Comparison of ENCODE assay signal across 11 mouse cellular contexts in genomic region chr6:28867516-28868251, GRCm38 (mm10). TPM values are rescaled to one million over a fixed set of nuclear protein-coding genes. Genes with fewer than 3 reads are reported as not detected.
DNase-seq lines count a peak whose midpoint lies in the region; ATAC-seq and TF ChIP-seq lines count a peak whose summit lies in the region.
"Had no signal": no experiment of that assay in that cellular context is flagged by ENCODE, and none has a peak within 500 bp of the region (broad histone marks: within the 10 kb centered on the region; RNA-seq: fewer than 3 reads in every experiment).

No protein-coding gene starts in this region.

- H3K9ac ChIP-seq in kidney, embryonic 15.5 days: no peak overlapping the region
- H3K9ac ChIP-seq in kidney, embryonic 16.5 days (replicated peaks; ENCODE audit: low read length): no peak overlapping the region
- no peak overlapping the region for H3K9ac ChIP-seq in midbrain, embryonic 15.5 days
- H3K9ac ChIP-seq: forebrain, postnatal 0 days; liver, embryonic 14.5 days had no signal

- no peaks in the 10 kb centered on the region for H3K9me3 ChIP-seq in kidney, embryonic 15.5 days (replicated peaks)
- H3K9me3 ChIP-seq in kidney, embryonic 16.5 days (ENCODE audit: low read length): no peaks in the 10 kb centered on the region
- no peaks in the 10 kb centered on the region for H3K9me3 ChIP-seq in midbrain, embryonic 15.5 days

- no peak overlapping the region for H3K4me2 ChIP-seq in kidney, embryonic 15.5 days
- H3K4me2 ChIP-seq in kidney, embryonic 16.5 days (replicated peaks; ENCODE audit: low read depth, low read length): no peak overlapping the region
- H3K4me2 ChIP-seq in myocyte (ENCODE audit: low read depth): peak overlapping the region; percentile 50
- no peak overlapping the region for H3K4me2 ChIP-seq in midbrain, embryonic 15.5 days

- peak; percentile 25 for DNase-seq in MN1 (ENCODE audit: low spot score)
- no peak for DNase-seq in left cerebral cortex, adult 18-20 months (ENCODE audit: low spot score in 2 of 2)
- DNase-seq: forebrain, postnatal 0 days; kidney, postnatal 10 days had no signal

- 38% methylated on average over 2 of the region's 2 CpGs for WGBS in kidney, embryonic 15.5 days
- 38% methylated on average over 2 of the region's 2 CpGs for WGBS in kidney, embryonic 16.5 days
- 64% methylated on average over 2 of the region's 2 CpGs for WGBS in midbrain, embryonic 15.5 days

- no peak for ATAC-seq in kidney, embryonic 15.5 days (replicated peaks; ENCODE audit: low FRiP score)
- ATAC-seq in kidney, embryonic 16.5 days (ENCODE audit: low FRiP score, low TSS enrichment): no peak
- ATAC-seq in granulocyte monocyte progenitor cell, adult 5-6 weeks (replicated peaks; ENCODE audit: poor library complexity, severe bottlenecking): 0 out of 2 replicates have a peak, but pooled peaks have one; percentile 21
- ATAC-seq in midbrain, embryonic 15.5 days (replicated peaks): no peak
- ATAC-seq: forebrain, postnatal 0 days had no signal

- H3K27ac ChIP-seq in kidney, embryonic 15.5 days: 0 out of 2 replicates have a peak overlapping the region, but pooled peaks have one; percentile 11
- no peak overlapping the region for H3K27ac ChIP-seq in kidney, embryonic 16.5 days (ENCODE audit: low read length)
- H3K27ac ChIP-seq in midbrain, embryonic 15.5 days: no peak overlapping the region
- H3K27ac ChIP-seq: liver, embryonic 14.5 days had no signal

- H3K36me3 ChIP-seq in kidney, embryonic 15.5 days: no peaks in the 10 kb centered on the region
- H3K36me3 ChIP-seq in kidney, embryonic 16.5 days (ENCODE audit: insufficient read depth, low read length): no peaks in the 10 kb centered on the region
- H3K36me3 ChIP-seq in myocyte (ENCODE audit: control insufficient read depth, insufficient read depth): no peaks in the 10 kb centered on the region
- no peaks in the 10 kb centered on the region for H3K36me3 ChIP-seq in midbrain, embryonic 15.5 days (replicated peaks)

- peaks cover 5% of the 10 kb centered on the region for H3K79me2 ChIP-seq in myocyte (ENCODE audit: control insufficient read depth, insufficient read depth)

- peaks cover 11% of the 10 kb centered on the region for H3K4me1 ChIP-seq in kidney, embryonic 15.5 days
- H3K4me1 ChIP-seq in kidney, embryonic 16.5 days (ENCODE audit: insufficient read depth, low read length): peaks cover 12% of the 10 kb centered on the region
- H3K4me1 ChIP-seq in midbrain, embryonic 15.5 days: peaks cover 19% of the 10 kb centered on the region

- no peak overlapping the region for H3ac ChIP-seq in myocyte (ENCODE audit: control insufficient read depth, insufficient read length)

- TF ChIP-seq POLR2A in myocyte (IDR thresholded peaks at IDR 0.05; ENCODE audit: insufficient read length, low read depth): no peak

- no peaks in the 10 kb centered on the region for H3K27me3 ChIP-seq in kidney, embryonic 15.5 days
- H3K27me3 ChIP-seq in kidney, embryonic 16.5 days (ENCODE audit: insufficient read depth, low read length): no peaks in the 10 kb centered on the region
- H3K27me3 ChIP-seq in myocyte (ENCODE audit: control insufficient read depth, insufficient read depth, insufficient read length): no peaks in the 10 kb centered on the region
- no peaks in the 10 kb centered on the region for H3K27me3 ChIP-seq in midbrain, embryonic 15.5 days (replicated peaks)

- H3K4me3 ChIP-seq in kidney, embryonic 15.5 days (replicated peaks): no peak overlapping the region
- H3K4me3 ChIP-seq in kidney, embryonic 16.5 days (ENCODE audit: low read length): no peak overlapping the region
- no peak overlapping the region for H3K4me3 ChIP-seq in myocyte
- no peak overlapping the region for H3K4me3 ChIP-seq in midbrain, embryonic 15.5 days

TF ChIP-seq in myocyte, 11 proteins besides CTCF, POLR2A, EP300 and RAD21:
- TF ChIP-seq MYOG (IDR thresholded peaks at IDR 0.05; ENCODE audit: control insufficient read depth in 1 of 3, insufficient read depth in 1 of 3, insufficient read length in 2 of 3, low read depth in 2 of 3) (no peak), TCF3 (IDR thresholded peaks at IDR 0.05; ENCODE audit: insufficient read length, low read depth) (no peak), SRF (IDR thresholded peaks at IDR 0.05; ENCODE audit: control insufficient read depth, insufficient read length, low read depth) (no peak), USF1 (IDR thresholded peaks at IDR 0.05; ENCODE audit: low read depth) (no peak), REST (IDR thresholded peaks at IDR 0.05; ENCODE audit: insufficient read depth, insufficient read length) (no peak), MAX (IDR thresholded peaks at IDR 0.05; ENCODE audit: low read depth) (no peak), MYOD1 (IDR thresholded peaks at IDR 0.05; ENCODE audit: control insufficient read depth in 1 of 3, insufficient read length in 2 of 3, low read depth in 2 of 3) (no peak)

RNA-seq across cellular contexts. Expression of gene Lrrc4, which starts 36.1 kb away (rescaled TPM):
- 1.8 and 1.9 TPM in 2 replicates for polyA plus RNA-seq in kidney, embryonic 15.5 days (2015; fragmentation: Nextera tagmentation; extraction: Ambion mirVana)
- 1.6 TPM in 2 replicates for polyA plus RNA-seq in kidney, embryonic 16.5 days (2015; fragmentation: Nextera tagmentation; extraction: Ambion mirVana)
- not detected in 2 replicates for total RNA-seq in granulocyte monocyte progenitor cell, adult 5-6 weeks (2014; fragmentation: Nextera tagmentation)
- total RNA-seq in granulocyte monocyte progenitor cell, adult 5-6 weeks (2017): 0.22 TPM in 1 of 2 replicates, not detected in the other
- 0.72 TPM for polyA plus RNA-seq in myocyte (2012; fragmentation: generic; extraction: Trizol)
- polyA plus RNA-seq in midbrain, embryonic 15.5 days (2015; fragmentation: Nextera tagmentation; extraction: Ambion mirVana): 7.0 and 7.6 TPM in 2 replicates
- 100 to 1,000 TPM; 108 to 117 TPM for total RNA-seq in left cerebral cortex, adult 18-20 months (2021)
- total RNA-seq: monocyte, adult 5-6 weeks had no signal
